Mouse (Mus musculus) liver, embryonic 14.5 days (tissue): ENCODE measurements around the gene Eri3.

Source experiments
- CTCF ChIP-seq: IDR thresholded peaks from 2 replicates; pipeline ENCODE4 v1.5.1; 2016; ENCODE audit warnings: antibody characterized with exemption, low read depth, control low read depth
- EP300 ChIP-seq: IDR thresholded peaks from 2 replicates; pipeline ENCODE4 v1.6.1; 2016; ENCODE audit warnings: antibody characterized with exemption, low read depth

DNA sequence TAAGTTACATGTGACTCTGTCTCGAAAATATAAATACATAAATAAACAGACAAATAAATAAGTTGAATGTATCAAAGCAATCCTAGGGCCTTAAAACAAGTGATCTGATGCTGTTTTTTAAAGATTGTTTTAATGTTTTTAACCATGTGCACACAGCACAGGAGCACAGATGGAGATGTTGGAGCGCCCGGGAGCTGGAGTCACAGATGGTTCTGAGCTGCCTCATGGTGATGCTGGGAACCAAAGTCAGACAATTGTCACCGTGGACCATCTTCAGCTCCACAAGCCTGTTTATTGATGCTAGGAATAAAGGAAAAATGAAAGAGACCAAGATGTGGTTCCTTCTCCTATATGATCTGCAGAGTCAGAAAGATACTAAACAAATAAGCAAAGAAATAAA is 31.9 kb upstream of the Eri3 start:
- TF ChIP-seq CTCF (no peak), EP300 (no peak)
